Comparison of ENCODE assay signal across 23 mouse cellular contexts in genomic region chr15:103473182-103473581, GRCm38 (mm10). TPM values are rescaled to one million over a fixed set of nuclear protein-coding genes. Genes with fewer than 3 reads are reported as not detected.
DNase-seq lines count a peak whose midpoint lies in the region.
"Had no signal": no experiment of that assay in that cellular context is flagged by ENCODE, and none has a peak within 500 bp of the region (broad histone marks: within the 10 kb centered on the region; RNA-seq: fewer than 3 reads in every experiment).

No protein-coding gene starts in this region.

- intact Hi-C loops in left cerebral cortex, postnatal 4 days (cut with DNase I) = no loop called here
- intact Hi-C loops in left cerebral cortex, postnatal 25 days (cut with DNase I) = no loop called here
- intact Hi-C loops in left cerebral cortex, postnatal 36 days (cut with DNase I) = no loop called here

- peak; percentile 24 to 27 for DNase-seq in left cerebral cortex, adult 18-20 months (ENCODE audit: low spot score in 2 of 2)
- no peak for DNase-seq in left cerebral cortex, postnatal 4 days
- DNase-seq in left cerebral cortex, postnatal 25 days (ENCODE audit: low spot score in 2 of 2) = peak; percentile 34 to 76
- DNase-seq in left cerebral cortex, adult 11 months (ENCODE audit: low spot score) = no peak
- peak; percentile 29 for DNase-seq in brain, adult 2 months (ENCODE audit: low read depth, low spot score)
- DNase-seq in left cerebral cortex, postnatal 36 days (ENCODE audit: low spot score in 2 of 2) = peak; percentile 27 to 44
- DNase-seq: adrenal gland, adult 2 months; adrenal gland, postnatal 14 days; cerebellum, adult 11-12 months; cerebellum, adult 8-10 months; cerebellum, postnatal 10 days; cerebellum, postnatal 36 days; embryo, embryonic 11 days; gastrocnemius, postnatal 10 days; gastrocnemius, postnatal 36 days; heart, adult 2 months; heart, postnatal 14 days; heart, postnatal 4 days had no signal

RNA-seq across cellular contexts. Expression of gene Nckap1l, which starts 19.6 kb away (rescaled TPM):
- total RNA-seq in left cerebral cortex, adult 18-20 months (2021) = 1 to 10 TPM; 9.0 to 9.2 TPM
- 1 to 10 TPM; 3.3 to 4.4 TPM for total RNA-seq in left cerebral cortex, postnatal 4 days (2021)
- 10 to 100 TPM; 10.6 to 11.5 TPM for total RNA-seq in left cerebral cortex, postnatal 25 days (2021)
- total RNA-seq in left cerebral cortex, postnatal 36 days (2021) = 1 to 10 TPM; 9.4 to 9.9 TPM

RNA-seq across cellular contexts. Expression of gene Gtsf2, which starts 24.9 kb away (rescaled TPM):
- not detected for total RNA-seq in left cerebral cortex, adult 18-20 months (2021)
- total RNA-seq in left cerebral cortex, postnatal 4 days (2021) = not detected
- total RNA-seq in left cerebral cortex, postnatal 25 days (2021) = not detected
- total RNA-seq in left cerebral cortex, postnatal 36 days (2021) = not detected
- total RNA-seq: adrenal gland, adult 2 months; adrenal gland, postnatal 14 days; adrenal gland, postnatal 4 days; gastrocnemius, adult 18-20 months; gastrocnemius, postnatal 10 days; gastrocnemius, postnatal 36 days; heart, adult 2 months; heart, postnatal 14 days; heart, postnatal 4 days; hindbrain, postnatal 0 days; MEL had no signal

RNA-seq across cellular contexts. Expression of gene Pde1b, which starts 29.7 kb away (rescaled TPM):
- total RNA-seq in left cerebral cortex, adult 18-20 months (2021) = 100 to 1,000 TPM; 181 to 227 TPM
- 10 to 100 TPM; 52.8 to 58.1 TPM for total RNA-seq in left cerebral cortex, postnatal 4 days (2021)
- 100 to 1,000 TPM; 124 to 227 TPM for total RNA-seq in left cerebral cortex, postnatal 25 days (2021)
- 100 to 1,000 TPM; 160 to 189 TPM for total RNA-seq in left cerebral cortex, postnatal 36 days (2021)

RNA-seq across cellular contexts. Expression of gene Gtsf1, which starts 42.9 kb away (rescaled TPM):
- under 1 TPM in 1 of 2 experiments, not detected in 1; 0.45 TPM for total RNA-seq in left cerebral cortex, adult 18-20 months (2021)
- total RNA-seq in left cerebral cortex, postnatal 4 days (2021) = not detected
- under 1 TPM in 1 of 2 experiments, not detected in 1; 0.73 TPM for total RNA-seq in left cerebral cortex, postnatal 25 days (2021)
- under 1 TPM in 1 of 2 experiments, not detected in 1; 0.64 TPM for total RNA-seq in left cerebral cortex, postnatal 36 days (2021)
- total RNA-seq: adrenal gland, adult 2 months; adrenal gland, postnatal 14 days; adrenal gland, postnatal 4 days; gastrocnemius, adult 18-20 months; gastrocnemius, postnatal 10 days; gastrocnemius, postnatal 36 days; granulocyte monocyte progenitor cell, adult 5-6 weeks; heart, adult 2 months; hindbrain, postnatal 0 days had no signal

Comparison
In these comparisons a context has a peak if more than half of its experiments do, and no peak if none do; other contexts are left out.
1. DNase-seq: peak in left cerebral cortex, adult 18-20 months (2 of 2), left cerebral cortex, postnatal 25 days (2 of 2), brain, adult 2 months (single experiment) and left cerebral cortex, postnatal 36 days (2 of 2); none in left cerebral cortex, postnatal 4 days (single experiment) and left cerebral cortex, adult 11 months (single experiment).